ENCODE assay signal across 31 mouse cellular contexts in genomic region chr15:99242045-99242444, GRCm38 (mm10). TPM values are rescaled to one million over a fixed set of nuclear protein-coding genes. Genes with fewer than 3 reads are reported as not detected.
A peak's percentile ranks its signal among the peaks of the same experiment; 100 is the strongest.
DNase-seq lines count a peak whose midpoint lies in the region; ATAC-seq lines count a peak whose summit lies in the region.
"Had no signal": no experiment of that assay in that cellular context is flagged by ENCODE, and none has a peak within 500 bp of the region (broad histone marks: within the 10 kb centered on the region; RNA-seq: fewer than 3 reads in every experiment).

No protein-coding gene starts in this region.

- no peak overlapping the region for H3K4me2 ChIP-seq in embryonic facial prominence, embryonic 11.5 days (ENCODE audit: low read depth, low read length)
- H3K4me2 ChIP-seq in kidney, embryonic 14.5 days (replicated peaks; ENCODE audit: low read depth, low read length) = no peak overlapping the region
- H3K4me2 ChIP-seq in midbrain, embryonic 13.5 days (replicated peaks) = no peak overlapping the region
- H3K4me2 ChIP-seq in midbrain, embryonic 15.5 days = no peak overlapping the region
- H3K4me2 ChIP-seq in limb, embryonic 11.5 days (ENCODE audit: low read depth, severe bottlenecking) = no peak overlapping the region
- H3K4me2 ChIP-seq: forebrain, embryonic 13.5 days; heart, embryonic 11.5 days; hindbrain, embryonic 14.5 days; liver, embryonic 15.5 days; lung, embryonic 14.5 days had no signal

- H3K4me1 ChIP-seq in embryonic facial prominence, embryonic 11.5 days (ENCODE audit: control insufficient read depth, insufficient read depth, low read length) = no peaks in the 10 kb centered on the region
- peaks cover 10% of the 10 kb centered on the region for H3K4me1 ChIP-seq in embryonic facial prominence, embryonic 10.5 days
- H3K4me1 ChIP-seq in kidney, embryonic 14.5 days (ENCODE audit: control insufficient read depth, insufficient read depth, low read length) = no peaks in the 10 kb centered on the region
- no peaks in the 10 kb centered on the region for H3K4me1 ChIP-seq in midbrain, embryonic 13.5 days (replicated peaks)
- H3K4me1 ChIP-seq in midbrain, embryonic 15.5 days = no peaks in the 10 kb centered on the region
- H3K4me1 ChIP-seq in limb, embryonic 11.5 days (ENCODE audit: control insufficient read depth, insufficient read depth, low read length) = no peaks in the 10 kb centered on the region
- H3K4me1 ChIP-seq: forebrain, embryonic 13.5 days; liver, embryonic 15.5 days had no signal

- no peak overlapping the region for H3K9ac ChIP-seq in embryonic facial prominence, embryonic 11.5 days (replicated peaks; ENCODE audit: low read length)
- no peak overlapping the region for H3K9ac ChIP-seq in kidney, embryonic 14.5 days (ENCODE audit: low read depth, low read length)
- no peak overlapping the region for H3K9ac ChIP-seq in midbrain, embryonic 13.5 days (replicated peaks)
- H3K9ac ChIP-seq in midbrain, embryonic 15.5 days = no peak overlapping the region
- H3K9ac ChIP-seq in limb, embryonic 11.5 days (ENCODE audit: low read length) = no peak overlapping the region
- H3K9ac ChIP-seq: forebrain, embryonic 13.5 days; hindbrain, embryonic 14.5 days; liver, embryonic 15.5 days; lung, embryonic 14.5 days had no signal

- peaks cover 7% of the 10 kb centered on the region for H3K36me3 ChIP-seq in embryonic facial prominence, embryonic 11.5 days (replicated peaks; ENCODE audit: control insufficient read depth, insufficient read depth, low read depth, low read length)
- peaks cover 67% of the 10 kb centered on the region for H3K36me3 ChIP-seq in embryonic facial prominence, embryonic 10.5 days (replicated peaks)
- peaks cover 52% of the 10 kb centered on the region for H3K36me3 ChIP-seq in kidney, embryonic 14.5 days (ENCODE audit: control insufficient read depth, insufficient read depth, low read length)
- H3K36me3 ChIP-seq in midbrain, embryonic 13.5 days = peaks cover 66% of the 10 kb centered on the region
- peaks cover 35% of the 10 kb centered on the region for H3K36me3 ChIP-seq in midbrain, embryonic 15.5 days (replicated peaks)
- peaks cover 11% of the 10 kb centered on the region; the same call in 1 of the 2 replicates for H3K36me3 ChIP-seq in limb, embryonic 11.5 days (ENCODE audit: control insufficient read depth, insufficient read depth, low read length)

- no peak overlapping the region for H3K4me3 ChIP-seq in embryonic facial prominence, embryonic 11.5 days (ENCODE audit: low read depth, low read length)
- H3K4me3 ChIP-seq in embryonic facial prominence, embryonic 10.5 days = no peak overlapping the region
- no peak overlapping the region for H3K4me3 ChIP-seq in kidney, embryonic 14.5 days (ENCODE audit: low read length)
- H3K4me3 ChIP-seq in midbrain, embryonic 13.5 days (replicated peaks) = no peak overlapping the region
- no peak overlapping the region for H3K4me3 ChIP-seq in midbrain, embryonic 15.5 days
- no peak overlapping the region for H3K4me3 ChIP-seq in limb, embryonic 11.5 days (ENCODE audit: low read depth, low read length)
- H3K4me3 ChIP-seq: forebrain, embryonic 13.5 days; liver, embryonic 15.5 days; myocyte had no signal

- no peaks in the 10 kb centered on the region for H3K27me3 ChIP-seq in embryonic facial prominence, embryonic 11.5 days (ENCODE audit: control insufficient read depth, insufficient read depth, low read length)
- no peaks in the 10 kb centered on the region for H3K27me3 ChIP-seq in embryonic facial prominence, embryonic 10.5 days (replicated peaks; ENCODE audit: low read depth, poor library complexity, severe bottlenecking)
- no peaks in the 10 kb centered on the region for H3K27me3 ChIP-seq in kidney, embryonic 14.5 days (ENCODE audit: control insufficient read depth, insufficient read depth, low read length)
- H3K27me3 ChIP-seq in midbrain, embryonic 13.5 days = no peaks in the 10 kb centered on the region
- H3K27me3 ChIP-seq in midbrain, embryonic 15.5 days (replicated peaks) = no peaks in the 10 kb centered on the region
- H3K27me3 ChIP-seq in limb, embryonic 11.5 days (ENCODE audit: control insufficient read depth, insufficient read depth, low read length) = no peaks in the 10 kb centered on the region
- H3K27me3 ChIP-seq: forebrain, embryonic 13.5 days; liver, embryonic 15.5 days had no signal

- H3K27ac ChIP-seq in embryonic facial prominence, embryonic 11.5 days (replicated peaks; ENCODE audit: low read depth, low read length) = no peak overlapping the region
- H3K27ac ChIP-seq in embryonic facial prominence, embryonic 10.5 days (replicated peaks) = no peak overlapping the region
- H3K27ac ChIP-seq in kidney, embryonic 14.5 days (ENCODE audit: low read depth, low read length) = no peak overlapping the region
- no peak overlapping the region for H3K27ac ChIP-seq in midbrain, embryonic 13.5 days
- no peak overlapping the region for H3K27ac ChIP-seq in midbrain, embryonic 15.5 days
- no peak overlapping the region for H3K27ac ChIP-seq in limb, embryonic 11.5 days (replicated peaks; ENCODE audit: low read depth, low read length)
- H3K27ac ChIP-seq: forebrain, embryonic 13.5 days; hindbrain, embryonic 14.5 days; liver, embryonic 15.5 days had no signal

- WGBS in embryonic facial prominence, embryonic 11.5 days = 93% methylated on average over 10 of the region's 10 CpGs
- 92% methylated on average over 10 of the region's 10 CpGs for WGBS in embryonic facial prominence, embryonic 10.5 days
- 92% methylated on average over 8 of the region's 10 CpGs for WGBS in kidney, embryonic 14.5 days
- 92% methylated on average over 10 of the region's 10 CpGs for WGBS in midbrain, embryonic 13.5 days
- WGBS in midbrain, embryonic 15.5 days = 93% methylated on average over 10 of the region's 10 CpGs
- WGBS in limb, embryonic 11.5 days = 92% methylated on average over 8 of the region's 10 CpGs

- DNase-seq in embryonic facial prominence, embryonic 11.5 days (ENCODE audit: low spot score) = no peak
- no peak for DNase-seq in embryonic facial prominence, embryonic 10.5 days (ENCODE audit: low spot score)
- no peak for DNase-seq in kidney, adult 8-10 months
- no peak for DNase-seq in limb, embryonic 11.5 days (ENCODE audit: low spot score)
- DNase-seq: cerebellum, adult 11 months; cerebellum, adult 9-11 months; gastrocnemius, postnatal 14 days; kidney, postnatal 10 days; left cerebral cortex, postnatal 4 days; lung, embryonic 14.5 days; lung, postnatal 14 days; right cerebral cortex, postnatal 25 days; spleen, adult 18-20 months; thymus, adult 18-20 months; thymus, postnatal 36 days had no signal

- no peaks in the 10 kb centered on the region for H3K9me3 ChIP-seq in embryonic facial prominence, embryonic 11.5 days (replicated peaks; ENCODE audit: control insufficient read depth, low read length)
- H3K9me3 ChIP-seq in embryonic facial prominence, embryonic 10.5 days = no peaks in the 10 kb centered on the region
- H3K9me3 ChIP-seq in kidney, embryonic 14.5 days (ENCODE audit: control insufficient read depth, low read length) = no peaks in the 10 kb centered on the region
- H3K9me3 ChIP-seq in midbrain, embryonic 13.5 days = no peaks in the 10 kb centered on the region
- H3K9me3 ChIP-seq in midbrain, embryonic 15.5 days = no peaks in the 10 kb centered on the region
- H3K9me3 ChIP-seq in limb, embryonic 11.5 days (ENCODE audit: control insufficient read depth, low read length) = no peaks in the 10 kb centered on the region
- H3K9me3 ChIP-seq: forebrain, embryonic 13.5 days; G1E; liver, embryonic 15.5 days had no signal

- 0 out of 2 replicates have a peak, but pooled peaks have one; percentile 16 for ATAC-seq in embryonic facial prominence, embryonic 11.5 days (replicated peaks; ENCODE audit: insufficient number of reproducible peaks, low FRiP score, low TSS enrichment, low read depth)
- ATAC-seq in kidney, embryonic 14.5 days (ENCODE audit: low FRiP score, low TSS enrichment) = peak; percentile 39
- 0 out of 2 replicates have a peak, but pooled peaks have one; percentile 24 for ATAC-seq in midbrain, embryonic 13.5 days
- no peak for ATAC-seq in midbrain, embryonic 15.5 days (replicated peaks)
- 0 out of 2 replicates have a peak, but pooled peaks have one; percentile 40 for ATAC-seq in limb, embryonic 11.5 days (ENCODE audit: insufficient number of reproducible peaks, low FRiP score, low TSS enrichment, low read depth)
- ATAC-seq in monocyte, adult 5-6 weeks (replicated peaks; ENCODE audit: insufficient number of reproducible peaks, low FRiP score, low TSS enrichment, poor library complexity, severe bottlenecking) = no peak
- ATAC-seq: forebrain, embryonic 13.5 days; midbrain, embryonic 16.5 days had no signal

RNA-seq across cellular contexts. Expression of gene Mcrs1, which starts 9.7 kb away (rescaled TPM):
- polyA plus RNA-seq in embryonic facial prominence, embryonic 11.5 days (2014; fragmentation: Nextera tagmentation; extraction: Ambion mirVana) = 161 and 172 TPM in 2 replicates
- polyA plus RNA-seq in embryonic facial prominence, embryonic 10.5 days (2016; fragmentation: Nextera tagmentation; extraction: Ambion mirVana) = 185 and 189 TPM in 2 replicates
- 180 and 182 TPM in 2 replicates for polyA plus RNA-seq in kidney, embryonic 14.5 days (2014; fragmentation: Nextera tagmentation; extraction: Ambion mirVana)
- 218 TPM in 2 replicates for polyA plus RNA-seq in midbrain, embryonic 13.5 days (2015; fragmentation: Nextera tagmentation; extraction: Ambion mirVana)
- 213 and 225 TPM in 2 replicates for polyA plus RNA-seq in midbrain, embryonic 15.5 days (2015; fragmentation: Nextera tagmentation; extraction: Ambion mirVana)
- polyA plus RNA-seq in limb, embryonic 11.5 days (2014; fragmentation: Nextera tagmentation; extraction: Ambion mirVana) = 165 and 168 TPM in 2 replicates
- 41.0 to 47.6 TPM (median 47.0 TPM) in 3 replicates for total RNA-seq in monocyte, adult 5-6 weeks (2017)

RNA-seq across cellular contexts. Expression of gene Kcnh3, which starts 17.4 kb away (rescaled TPM):
- 0.18 and 0.25 TPM in 2 replicates for polyA plus RNA-seq in embryonic facial prominence, embryonic 11.5 days (2014; fragmentation: Nextera tagmentation; extraction: Ambion mirVana)
- polyA plus RNA-seq in embryonic facial prominence, embryonic 10.5 days (2016; fragmentation: Nextera tagmentation; extraction: Ambion mirVana) = 0.25 TPM in 2 replicates
- polyA plus RNA-seq in kidney, embryonic 14.5 days (2014; fragmentation: Nextera tagmentation; extraction: Ambion mirVana) = 0.46 and 1.4 TPM in 2 replicates
- 0.19 and 0.61 TPM in 2 replicates for polyA plus RNA-seq in midbrain, embryonic 13.5 days (2015; fragmentation: Nextera tagmentation; extraction: Ambion mirVana)
- 0.25 and 0.40 TPM in 2 replicates for polyA plus RNA-seq in midbrain, embryonic 15.5 days (2015; fragmentation: Nextera tagmentation; extraction: Ambion mirVana)
- 0.07 TPM in 1 of 2 replicates, not detected in the other for polyA plus RNA-seq in limb, embryonic 11.5 days (2014; fragmentation: Nextera tagmentation; extraction: Ambion mirVana)
- not detected in 3 replicates for total RNA-seq in monocyte, adult 5-6 weeks (2017)
- total RNA-seq: gastrocnemius, postnatal 14 days; granulocyte monocyte progenitor cell, adult 5-6 weeks; hematopoietic stem cell, adult 5-6 weeks had no signal
- polyA plus RNA-seq: G1E; heart, embryonic 11.5 days; liver, adult 2 months had no signal

RNA-seq across cellular contexts. Expression of gene Prpf40b, which starts 52.8 kb away (rescaled TPM):
- 42.0 and 44.1 TPM in 2 replicates for polyA plus RNA-seq in embryonic facial prominence, embryonic 11.5 days (2014; fragmentation: Nextera tagmentation; extraction: Ambion mirVana)
- polyA plus RNA-seq in embryonic facial prominence, embryonic 10.5 days (2016; fragmentation: Nextera tagmentation; extraction: Ambion mirVana) = 72.3 and 76.1 TPM in 2 replicates
- polyA plus RNA-seq in kidney, embryonic 14.5 days (2014; fragmentation: Nextera tagmentation; extraction: Ambion mirVana) = 39.5 and 63.9 TPM in 2 replicates
- 115 and 125 TPM in 2 replicates for polyA plus RNA-seq in midbrain, embryonic 13.5 days (2015; fragmentation: Nextera tagmentation; extraction: Ambion mirVana)
- 129 and 132 TPM in 2 replicates for polyA plus RNA-seq in midbrain, embryonic 15.5 days (2015; fragmentation: Nextera tagmentation; extraction: Ambion mirVana)
- polyA plus RNA-seq in limb, embryonic 11.5 days (2014; fragmentation: Nextera tagmentation; extraction: Ambion mirVana) = 51.9 and 57.3 TPM in 2 replicates
- total RNA-seq in monocyte, adult 5-6 weeks (2017) = 0.57 to 7.6 TPM (median 1.7 TPM) in 3 replicates

RNA-seq across cellular contexts. Expression of gene Fam186b, which starts 53.6 kb away (rescaled TPM):
- polyA plus RNA-seq in embryonic facial prominence, embryonic 11.5 days (2014; fragmentation: Nextera tagmentation; extraction: Ambion mirVana) = 0.08 and 0.10 TPM in 2 replicates
- 0.30 TPM in 1 of 2 replicates, not detected in the other for polyA plus RNA-seq in embryonic facial prominence, embryonic 10.5 days (2016; fragmentation: Nextera tagmentation; extraction: Ambion mirVana)
- 0.07 and 0.22 TPM in 2 replicates for polyA plus RNA-seq in kidney, embryonic 14.5 days (2014; fragmentation: Nextera tagmentation; extraction: Ambion mirVana)
- 0.35 TPM in 2 replicates for polyA plus RNA-seq in midbrain, embryonic 13.5 days (2015; fragmentation: Nextera tagmentation; extraction: Ambion mirVana)
- 0.62 and 0.75 TPM in 2 replicates for polyA plus RNA-seq in midbrain, embryonic 15.5 days (2015; fragmentation: Nextera tagmentation; extraction: Ambion mirVana)
- polyA plus RNA-seq in limb, embryonic 11.5 days (2014; fragmentation: Nextera tagmentation; extraction: Ambion mirVana) = not detected in 2 replicates
- not detected in 3 replicates for total RNA-seq in monocyte, adult 5-6 weeks (2017)
- total RNA-seq: common myeloid progenitor, adult 5-6 weeks; G1E; gastrocnemius, postnatal 14 days; granulocyte monocyte progenitor cell, adult 5-6 weeks; liver, adult 2 months; neutrophil, adult 5-6 weeks had no signal
- polyA plus RNA-seq: G1E; liver, adult 2 months; liver, embryonic 15.5 days had no signal

Comparison
In these comparisons a context has a peak if more than half of its experiments do, and no peak if none do; other contexts are left out.
1. ATAC-seq: peak in embryonic facial prominence, embryonic 11.5 days (single experiment), kidney, embryonic 14.5 days (single experiment), midbrain, embryonic 13.5 days (single experiment) and limb, embryonic 11.5 days (single experiment); none in midbrain, embryonic 15.5 days (single experiment) and monocyte, adult 5-6 weeks (single experiment).